Mouse (Mus musculus) adrenal gland, adult 8-10 months (tissue): ENCODE data around the gene Zfp868. TPM values are rescaled to one million over a fixed set of nuclear protein-coding genes. Genes with fewer than 3 reads are reported as not detected.
"Not testable (repeated sequence)": the region's sequence is repeated elsewhere in the genome, so short reads cannot be mapped to it uniquely, and the experiment has no call there.

ENCODE experiments used
- DNase-seq: peaks from one replicate; pipeline ENCODE4 v3.0.0; 2022
- total RNA-seq, 4 experiments: library from RNA; stranded (reverse); gene quantifications; 2 replicates each; pipeline ENCODE4 v1.2.4; 2022

Gene Zfp868
- 10 to 100 TPM; 12.4 to 24.6 (median 17.5) TPM for total RNA-seq

DNA sequence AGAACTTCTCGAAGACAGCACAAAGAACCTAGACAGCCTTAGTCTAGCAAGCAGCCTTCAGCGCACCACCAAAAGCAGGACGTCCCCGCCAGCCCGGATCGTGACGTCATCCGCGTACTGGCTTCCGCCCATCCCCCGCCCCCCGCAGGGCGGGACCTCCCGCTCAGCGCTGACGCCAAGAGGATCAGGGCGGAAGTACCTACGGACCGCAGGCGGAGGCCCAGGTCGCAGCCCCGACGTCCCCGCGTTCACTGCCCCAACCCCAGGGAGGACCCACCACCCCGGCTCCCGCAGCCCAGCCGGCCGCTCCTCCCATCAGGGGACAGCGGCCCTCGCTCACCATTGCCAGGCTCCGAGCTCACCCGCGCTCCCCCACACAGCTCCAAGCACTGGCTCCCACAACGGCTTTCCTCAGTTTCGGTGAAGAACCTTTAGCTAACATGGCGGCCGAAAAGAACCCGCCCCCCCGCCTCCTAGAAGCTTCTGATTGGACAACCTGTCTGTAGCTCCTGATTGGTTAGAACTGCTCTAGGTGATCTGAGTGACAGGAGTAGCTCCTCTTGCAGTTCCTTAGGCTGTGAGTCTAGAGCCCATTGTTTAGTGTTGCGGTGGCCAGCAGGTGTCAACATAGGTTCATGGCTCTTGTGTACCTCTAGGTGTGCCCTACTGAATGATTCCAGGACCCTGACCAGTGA is at the start of gene Zfp868:
Gene Zfp868 (minus strand): TSS at position 454 of the 695 bp plus-strand sequence.
- DNase-seq: peak; percentile 97

DNA sequence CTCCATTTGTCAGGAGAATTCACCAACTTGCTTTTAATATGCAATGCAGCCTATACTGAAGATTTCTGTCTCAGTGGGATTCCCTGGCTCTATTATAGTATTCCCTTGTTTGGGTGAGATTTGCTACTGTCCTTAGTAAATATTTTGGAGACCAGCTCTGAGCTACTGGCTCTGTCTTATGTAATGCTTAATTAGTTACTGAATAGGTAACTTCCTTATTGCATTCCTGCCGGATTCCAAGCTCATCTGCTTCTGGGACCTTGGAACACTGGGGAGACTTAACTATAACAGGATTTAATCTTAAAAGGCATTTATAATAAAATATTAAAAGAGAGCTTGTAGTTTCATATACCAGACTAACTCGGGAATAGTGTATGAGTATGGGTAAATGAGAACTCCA is 39.7 kb upstream of the Zfp868 start:
- not testable (repeated sequence) for DNase-seq

GRCm38 (mm10) chr8:69661294-69661693 is 35.9 kb upstream of the Zfp868 start:
- no peak for DNase-seq

DNA sequence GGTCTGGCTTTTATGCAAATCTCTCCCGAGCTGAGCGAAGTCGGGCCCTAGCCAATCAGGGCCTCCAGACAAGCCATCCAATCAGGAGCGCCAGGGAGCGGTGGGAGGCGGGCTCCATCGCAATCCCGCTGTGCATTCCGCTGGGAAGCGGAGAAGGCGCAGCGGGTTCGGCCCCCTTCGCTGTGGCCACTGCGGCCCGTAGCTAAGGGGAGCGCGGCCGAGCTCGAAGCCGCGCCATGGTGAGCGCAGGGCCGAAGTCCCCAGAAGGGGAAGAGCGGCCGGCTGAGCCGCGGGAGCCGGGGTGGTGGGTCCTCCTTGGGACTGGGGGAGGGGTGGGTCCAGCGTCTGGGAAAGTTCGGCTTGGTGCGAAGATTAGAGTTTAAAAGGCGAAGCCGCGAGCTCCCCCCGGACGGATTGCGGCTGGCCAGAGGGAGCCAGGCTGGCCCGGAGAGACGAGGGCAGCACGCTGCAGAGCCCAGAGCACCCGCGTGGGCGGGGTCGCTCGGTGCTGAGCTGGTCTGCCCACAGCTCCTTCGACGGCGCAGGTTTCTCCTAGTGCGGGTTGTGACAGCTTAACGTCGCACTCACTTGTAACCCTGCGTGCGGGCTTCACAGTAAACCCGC is 29.1 kb upstream of the Zfp868 start, which contains the start of gene Zfp964:
Gene Zfp964 (plus strand): TSS at position 122 of the 624 bp plus-strand sequence.
- DNase-seq: peak; percentile 88

GRCm38 (mm10) chr8:69653808-69654357 is 28.5 kb upstream of the Zfp868 start:
- no peak for DNase-seq

DNA sequence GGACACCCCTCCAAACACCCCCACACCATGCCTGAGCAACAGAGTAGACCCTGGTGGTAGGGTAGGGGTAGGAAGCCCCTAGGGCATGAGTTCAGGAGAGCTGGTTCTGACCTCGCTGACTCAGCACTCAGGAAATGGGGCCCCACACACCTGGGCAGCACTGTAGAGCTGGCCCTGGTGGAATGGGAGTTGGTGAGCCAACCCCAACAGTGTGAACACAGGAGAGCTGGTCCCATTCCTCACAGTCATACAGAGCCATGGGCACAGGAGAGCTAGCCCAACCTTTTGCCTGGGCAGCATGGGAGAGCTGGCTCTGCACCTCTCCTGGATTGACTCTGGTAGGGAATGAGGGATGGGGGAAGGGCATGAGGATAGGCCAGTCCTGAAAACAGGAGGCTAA is 7.3 kb downstream of the Zfp868 start:
- no peak for DNase-seq

- no peak for DNase-seq
Measured at GRCm38 (mm10) chr8:69614687-69615086, 10.7 kb downstream of the Zfp868 start.

DNA sequence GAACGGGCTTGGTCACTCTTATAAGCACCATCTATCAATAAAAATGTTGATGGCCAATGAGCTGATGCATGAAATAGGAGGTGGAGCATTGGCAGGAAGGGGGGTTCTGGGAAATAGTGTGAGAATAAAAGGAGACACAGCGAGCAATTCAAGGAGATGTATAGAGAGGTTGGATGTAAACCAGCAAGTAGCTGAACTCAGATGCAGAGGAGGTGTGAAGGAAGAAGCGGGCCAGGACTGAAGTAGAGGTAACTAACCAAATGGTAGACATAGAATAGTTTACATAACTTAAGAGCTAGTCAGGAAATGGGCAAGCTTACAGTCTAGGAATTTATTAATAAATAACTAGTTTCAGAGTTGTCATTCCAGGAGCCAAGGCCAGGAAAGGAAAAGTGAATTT is 27.8 kb downstream of the Zfp868 start:
- not testable (repeated sequence) for DNase-seq

DNA sequence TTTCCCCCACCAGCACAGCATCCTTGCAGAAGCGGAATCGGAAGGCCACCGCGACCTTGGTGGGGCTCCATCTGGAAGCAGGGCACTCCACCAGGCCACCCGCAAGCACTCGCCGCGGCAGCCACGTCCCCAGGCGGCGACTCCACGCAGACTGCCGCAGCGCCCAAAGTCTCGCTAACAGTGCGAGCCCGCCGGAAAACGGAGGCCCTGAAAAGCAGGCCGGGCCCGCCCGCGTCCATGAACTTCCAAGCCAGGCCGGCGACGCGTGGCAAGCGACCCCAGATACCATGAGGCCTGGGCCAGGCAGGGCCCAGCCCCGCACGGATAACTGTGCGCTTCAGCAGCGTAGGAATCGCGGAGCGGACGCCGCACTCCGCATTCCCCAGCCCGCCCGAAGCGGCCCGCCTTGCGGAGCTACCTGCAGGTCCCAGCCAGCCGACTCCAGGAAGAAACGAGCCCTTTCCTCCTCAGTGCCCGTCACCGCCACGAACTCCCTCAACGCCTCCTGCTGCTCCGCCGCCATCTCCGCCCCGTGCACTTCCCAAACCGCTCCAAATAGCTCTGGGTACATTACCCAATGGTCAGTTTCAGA is 40.6 kb downstream of the Zfp868 start:
- DNase-seq: peak; percentile 24

- not testable (repeated sequence) for DNase-seq
Measured at GRCm38 (mm10) chr8:69584201-69584600, 41.1 kb downstream of the Zfp868 start.

Other genes starting within 250 kb of the Zfp868 start
- under 1 TPM in 1 of 4 experiments, not detected in 3; 0.71 TPM for gene Gm9495, start 172.0 kb downstream of the Zfp868 start, total RNA-seq
- gene Gm7697, start 102.6 kb downstream of the Zfp868 start, total RNA-seq: under 1 TPM in 1 of 4 experiments, not detected in 3; 0.18 TPM
- 1 to 10 TPM; 2.4 to 3.6 (median 3.3) TPM for gene Zfp964, start 28.9 kb upstream of the Zfp868 start, total RNA-seq
- 10 to 100 TPM; 22.4 to 28.2 (median 25.8) TPM for gene Zfp869, start 85.2 kb upstream of the Zfp868 start, total RNA-seq
- gene Zfp963, start 124.4 kb upstream of the Zfp868 start, total RNA-seq: 1 to 10 TPM; 4.0 to 5.6 (median 4.7) TPM
- gene Gm20422, start 149.3 kb upstream of the Zfp868 start, total RNA-seq: 1 to 10 TPM in 3 of 4 experiments, under 1 TPM in 1; 0.52 to 3.2 (median 2.6) TPM
- 10 to 100 TPM; 38.4 to 44.3 (median 40.4) TPM for gene Atp13a1, start 165.6 kb upstream of the Zfp868 start, total RNA-seq
- gene Zfp866, start 165.6 kb upstream of the Zfp868 start, total RNA-seq: 10 to 100 TPM; 22.8 to 34.3 (median 28.7) TPM
- 10 to 100 TPM; 14.3 to 23.7 (median 18.9) TPM for gene Gmip, start 183.1 kb upstream of the Zfp868 start, total RNA-seq
- gene Lpar2, start 196.9 kb upstream of the Zfp868 start, total RNA-seq: 1 to 10 TPM; 2.4 to 4.8 (median 3.6) TPM
- 1 to 10 TPM; 1.7 to 3.7 (median 2.7) TPM for gene Pbx4, start 206.9 kb upstream of the Zfp868 start, total RNA-seq